Mouse (Mus musculus) spleen, adult 2 months (tissue): ENCODE measurements around the gene Nek8.

Source experiments
- CTCF ChIP-seq: fragments of 200-500 bp; IDR thresholded peaks from 2 replicates; pipeline ENCODE4 v1.5.1; 2011; ENCODE audit warnings: mild to moderate bottlenecking, inconsistent platforms; ENCODE audit not compliant: insufficient read depth, insufficient read length, insufficient replicate concordance; ENCODE audit errors: extremely low read depth
- POLR2A ChIP-seq: fragments of 200-500 bp; IDR thresholded peaks from 2 replicates; pipeline ENCODE4 v1.6.1; 2011; ENCODE audit warnings: low read depth, low read length, inconsistent platforms

GRCm38 (mm10) chr11:78223586-78223985 is 47.1 kb upstream of the Nek8 start:
- TF ChIP-seq CTCF (no peak), POLR2A (no peak)
